Mouse (Mus musculus) monocyte, adult 2 months (primary cell): ENCODE data around the gene Olfr812.
"Not testable (repeated sequence)": the region's sequence is repeated elsewhere in the genome, so short reads cannot be mapped to it uniquely, and the experiment has no call there.

Experiments used
- DNase-seq, 2 experiments: peaks; one replicate each; pipeline ENCODE4 v3.0.0; 2022; ENCODE audit warnings: low spot score in 2 of 2, low read depth in 1 of 2

Olfr812 gene

DNA sequence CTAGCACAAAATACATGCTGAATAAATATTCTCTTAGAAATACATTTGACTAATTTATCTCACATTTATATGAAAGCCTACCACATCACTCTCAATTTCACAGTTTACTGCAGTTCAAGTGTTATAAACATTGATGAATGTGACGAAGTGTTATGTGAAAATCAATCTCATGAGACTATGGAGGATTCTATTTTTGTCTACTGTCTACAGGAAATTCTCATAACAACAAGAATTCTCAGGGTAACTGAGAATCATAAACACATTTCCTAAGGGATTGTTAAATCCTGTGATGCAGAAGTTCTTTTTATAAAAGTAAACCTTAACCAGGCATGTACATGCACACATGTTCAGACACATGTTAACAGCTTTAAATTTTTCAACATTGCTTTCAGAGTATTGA, at the start of gene Olfr812:
TSS of gene Olfr812 (minus strand) at position 101 of the 400 bp plus-strand sequence.
- DNase-seq: no peak

DNA sequence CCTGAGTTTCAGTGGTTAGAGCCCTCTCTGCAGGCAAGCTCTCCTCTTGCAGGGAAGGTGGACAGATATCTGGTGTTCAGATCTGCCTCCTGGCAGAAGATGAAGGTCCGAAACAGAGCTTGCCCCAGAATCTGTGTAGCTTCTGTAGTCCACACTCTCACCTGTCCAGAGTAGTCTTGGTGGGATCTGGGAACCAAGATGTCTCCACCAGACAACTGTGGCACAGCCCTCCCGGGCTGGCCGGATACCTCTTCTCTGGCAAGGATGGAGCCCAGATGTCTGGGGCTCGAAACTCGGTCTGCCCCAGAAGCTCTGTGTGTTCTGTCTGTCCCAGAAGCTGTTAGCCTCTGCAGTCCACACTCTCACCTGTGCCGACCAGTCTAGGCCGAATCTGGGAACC, 40.0 kb upstream of the Olfr812 start:
- no peak for DNase-seq

DNA sequence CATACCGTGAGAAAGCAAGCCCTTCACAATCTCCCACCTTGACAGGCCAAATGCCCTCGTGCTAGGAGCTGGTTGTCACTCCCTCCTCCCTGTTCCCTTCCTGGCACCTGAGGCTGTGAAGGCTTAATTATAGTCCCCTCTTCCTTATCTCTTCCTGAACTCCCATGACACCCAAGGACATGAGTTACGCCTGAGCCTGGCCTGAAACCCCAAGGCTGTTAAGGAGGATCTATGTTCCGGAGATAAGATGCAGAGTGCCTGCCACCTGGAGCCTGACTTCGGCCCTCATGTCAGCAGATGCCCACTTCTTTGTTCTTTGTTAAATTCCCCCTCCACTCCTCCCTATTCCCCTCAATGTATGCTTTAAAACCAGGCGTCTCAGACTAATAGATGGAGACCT, 39.6 kb upstream of the Olfr812 start:
- DNase-seq: not testable (repeated sequence)

- not testable (repeated sequence) for DNase-seq
Observed at GRCm38 (mm10) chr10:129879751-129880150, 33.9 kb upstream of the Olfr812 start, which contains the start of gene Olfr814. TSS of gene Olfr814 (minus strand) at chr10:129879851.

DNA sequence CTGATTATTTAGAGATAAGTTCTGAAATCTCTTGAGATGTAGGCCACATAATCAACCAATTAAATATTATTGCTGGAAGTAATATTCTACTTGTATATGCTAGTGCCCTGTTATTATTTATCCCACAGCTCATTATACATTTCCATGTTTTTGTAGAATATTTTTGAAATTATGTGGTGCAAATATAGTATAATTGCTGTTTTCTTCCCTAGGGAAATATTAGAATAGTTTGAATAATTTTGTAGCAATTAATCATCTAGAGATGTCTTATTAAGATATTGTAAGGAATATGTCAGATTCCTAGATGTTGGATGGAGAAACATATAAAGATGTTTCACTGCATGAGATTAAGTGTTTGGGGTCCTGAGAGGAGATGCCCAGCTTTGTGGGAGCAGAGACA, 9.2 kb upstream of the Olfr812 start, which contains the start of gene Olfr813:
TSS of gene Olfr813 (plus strand) at position 301 of the 400 bp plus-strand sequence.
- no peak for DNase-seq

DNA sequence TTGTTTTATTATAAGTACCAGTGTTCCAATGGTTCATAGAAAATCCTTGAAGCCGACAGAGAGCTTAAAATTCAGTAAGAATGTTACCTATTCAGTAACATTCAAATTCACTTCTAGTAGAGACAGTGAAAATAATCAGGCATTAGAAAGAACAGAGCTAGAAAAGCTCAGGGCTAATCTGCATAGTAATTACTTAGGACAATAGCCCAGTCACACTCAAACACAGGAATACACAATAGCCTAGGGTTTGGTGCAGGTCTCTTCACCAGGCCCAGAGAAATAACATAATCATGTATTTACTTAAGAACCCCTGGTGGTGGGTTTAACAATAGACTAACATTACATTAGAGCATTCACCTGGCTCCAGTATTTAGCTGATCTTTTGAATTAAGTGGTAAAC, 1.4 kb upstream of the Olfr812 start:
- no peak for DNase-seq

- DNase-seq: no peak
Observed at GRCm38 (mm10) chr10:129804296-129804695, 41.6 kb downstream of the Olfr812 start, which contains the start of gene Olfr811. TSS of gene Olfr811 (minus strand) at chr10:129804396.

DNA sequence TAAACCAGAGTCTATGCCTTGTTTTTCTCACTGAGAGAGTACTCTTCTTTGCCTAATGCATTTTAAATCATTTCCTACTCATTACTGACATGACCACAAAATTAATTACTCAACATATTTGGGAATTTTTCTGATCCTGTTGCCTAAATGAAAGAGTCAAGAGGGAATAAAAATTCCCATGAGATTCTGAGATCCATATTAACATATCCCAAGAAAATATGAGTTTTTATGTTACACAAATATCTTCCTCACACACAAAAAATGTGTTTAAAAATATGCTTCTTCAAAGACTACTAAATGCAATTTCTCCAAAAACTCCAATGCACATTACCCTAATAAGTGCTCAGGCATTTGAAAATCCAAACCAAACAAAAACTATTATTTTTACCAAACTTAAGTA, 51.1 kb downstream of the Olfr812 start, which contains the start of gene Olfr810:
TSS of gene Olfr810 (minus strand) at position 101 of the 400 bp plus-strand sequence.
- no peak for DNase-seq
